ENCODE assay signal across 8 mouse cellular contexts in genomic region chr10:82899810-82900421, GRCm38 (mm10). TPM values are rescaled to one million over a fixed set of nuclear protein-coding genes. Genes with fewer than 3 reads are reported as not detected.
DNase-seq lines count a peak whose midpoint lies in the region; ATAC-seq and TF ChIP-seq lines count a peak whose summit lies in the region.

No protein-coding gene starts in this region.

- H3K4me3 ChIP-seq in neural tube, embryonic 11.5 days (ENCODE audit: low read depth, low read length), result no peak overlapping the region
- no peak overlapping the region for H3K4me3 ChIP-seq in embryonic facial prominence, embryonic 14.5 days (ENCODE audit: low read depth, low read length)
- no peak overlapping the region for H3K4me3 ChIP-seq in kidney, postnatal 0 days (replicated peaks; ENCODE audit: low read depth, low read length)

- no peak for TF ChIP-seq CTCF in kidney, postnatal 0 days (IDR thresholded peaks at IDR 0.05; ENCODE audit: low read depth)

- H3K36me3 ChIP-seq in neural tube, embryonic 11.5 days (ENCODE audit: control insufficient read depth, insufficient read depth, low read length), result peaks cover 16% of the 10 kb centered on the region
- peaks cover 32% of the 10 kb centered on the region for H3K36me3 ChIP-seq in embryonic facial prominence, embryonic 14.5 days (ENCODE audit: control insufficient read depth, insufficient read depth, low read length)
- H3K36me3 ChIP-seq in kidney, postnatal 0 days (ENCODE audit: insufficient read depth, low read length), result peaks cover 23% of the 10 kb centered on the region

- no peaks in the 10 kb centered on the region for H3K9me3 ChIP-seq in neural tube, embryonic 11.5 days (ENCODE audit: control insufficient read depth, low read length)
- H3K9me3 ChIP-seq in embryonic facial prominence, embryonic 14.5 days (ENCODE audit: control insufficient read depth, low read length), result no peaks in the 10 kb centered on the region
- no peaks in the 10 kb centered on the region for H3K9me3 ChIP-seq in kidney, postnatal 0 days (replicated peaks; ENCODE audit: low read length)

- no peak overlapping the region for H3K9ac ChIP-seq in neural tube, embryonic 11.5 days (ENCODE audit: low read length)
- H3K9ac ChIP-seq in embryonic facial prominence, embryonic 14.5 days (ENCODE audit: low read depth, low read length), result no peak overlapping the region
- H3K9ac ChIP-seq in kidney, postnatal 0 days (ENCODE audit: low read depth, low read length), result no peak overlapping the region

- no peaks in the 10 kb centered on the region for H3K27me3 ChIP-seq in neural tube, embryonic 11.5 days (ENCODE audit: control insufficient read depth, insufficient read depth, low read length)
- H3K27me3 ChIP-seq in embryonic facial prominence, embryonic 14.5 days (replicated peaks; ENCODE audit: control insufficient read depth, insufficient read depth, low read length), result no peaks in the 10 kb centered on the region
- H3K27me3 ChIP-seq in kidney, postnatal 0 days (ENCODE audit: insufficient read depth, low read length), result no peaks in the 10 kb centered on the region

- peak; percentile 46 for DNase-seq in neural tube, embryonic 11.5 days (ENCODE audit: low spot score)
- DNase-seq in neural tube, embryonic 10.5 days (ENCODE audit: extremely low spot score, low spot score), result no peak
- no peak for DNase-seq in embryonic facial prominence, embryonic 14.5 days (ENCODE audit: low spot score)
- DNase-seq in kidney, postnatal 0 days (ENCODE audit: low spot score), result no peak
- no peak for DNase-seq in urinary bladder, postnatal 25 days (ENCODE audit: low spot score)
- DNase-seq in cerebellum, adult 9-10 months, result no peak
- no peak for DNase-seq in layer of hippocampus, adult 8-10 months (ENCODE audit: low spot score in 2 of 2)

- ATAC-seq in neural tube, embryonic 11.5 days (ENCODE audit: insufficient read depth, low FRiP score, low TSS enrichment), result peak; percentile 59
- no peak for ATAC-seq in embryonic facial prominence, embryonic 14.5 days (ENCODE audit: low read depth)
- peak; percentile 42 for ATAC-seq in kidney, postnatal 0 days (replicated peaks; ENCODE audit: low FRiP score, low read depth)
- ATAC-seq in megakaryocyte-erythroid progenitor cell, adult 5-6 weeks (replicated peaks; ENCODE audit: low FRiP score, low TSS enrichment, poor library complexity, severe bottlenecking), result peak; percentile 85

- WGBS in neural tube, embryonic 11.5 days, result 39% methylated on average over 16 of the region's 16 CpGs
- WGBS in embryonic facial prominence, embryonic 14.5 days, result 44% methylated on average over 16 of the region's 16 CpGs
- WGBS in kidney, postnatal 0 days, result 44% methylated on average over 16 of the region's 16 CpGs

- peak overlapping the region; percentile 5; the same call in 1 of the 2 replicates for H3K27ac ChIP-seq in neural tube, embryonic 11.5 days (ENCODE audit: low read depth, low read length)
- no peak overlapping the region for H3K27ac ChIP-seq in embryonic facial prominence, embryonic 14.5 days (replicated peaks; ENCODE audit: low read depth, low read length)
- no peak overlapping the region for H3K27ac ChIP-seq in kidney, postnatal 0 days

- H3K4me1 ChIP-seq in neural tube, embryonic 11.5 days (ENCODE audit: control insufficient read depth, insufficient read depth, low read length), result 0 out of 2 replicates have a peak, but pooled peaks cover 2% of the 10 kb centered on the region
- H3K4me1 ChIP-seq in embryonic facial prominence, embryonic 14.5 days (ENCODE audit: control insufficient read depth, insufficient read depth, low read length), result no peaks in the 10 kb centered on the region; the same call in 1 of the 2 replicates
- no peaks in the 10 kb centered on the region for H3K4me1 ChIP-seq in kidney, postnatal 0 days (replicated peaks; ENCODE audit: insufficient read depth, low read length)

- H3K4me2 ChIP-seq in neural tube, embryonic 11.5 days (ENCODE audit: low read depth), result 0 out of 2 replicates have a peak overlapping the region, but pooled peaks have one; percentile 0
- 0 out of 2 replicates have a peak overlapping the region, but pooled peaks have one; percentile 10 for H3K4me2 ChIP-seq in embryonic facial prominence, embryonic 14.5 days (ENCODE audit: low read depth, low read length)
- no peak overlapping the region for H3K4me2 ChIP-seq in kidney, postnatal 0 days (ENCODE audit: low read length)

RNA-seq across cellular contexts. Expression of gene Eid3, which starts 33.5 kb away (rescaled TPM):
- polyA plus RNA-seq in neural tube, embryonic 11.5 days (2014; fragmentation: Nextera tagmentation; extraction: Ambion mirVana), result 0.43 and 0.64 TPM in 2 replicates
- polyA plus RNA-seq in embryonic facial prominence, embryonic 14.5 days (2014; fragmentation: Nextera tagmentation; extraction: Ambion mirVana), result 0.26 and 0.81 TPM in 2 replicates
- 0.14 and 0.20 TPM in 2 replicates for polyA plus RNA-seq in kidney, postnatal 0 days (2015; fragmentation: Nextera tagmentation; extraction: Ambion mirVana)
- total RNA-seq in megakaryocyte-erythroid progenitor cell, adult 5-6 weeks (2014; fragmentation: Nextera tagmentation), result 3.6 and 7.4 TPM in 2 replicates
- 3.9 TPM in 1 of 2 replicates, not detected in the other for total RNA-seq in megakaryocyte-erythroid progenitor cell, adult 5-6 weeks (2017)
- 1 to 10 TPM; 1.7 to 3.4 (median 2.6) TPM for total RNA-seq in layer of hippocampus, adult 8-10 months (2022)
